Mouse (Mus musculus): Measurements from ENCODE around the gene Cstf1.

GRCm38 (mm10) chr2:172354761-172355160 is 15.7 kb upstream of the Cstf1 start:
- TF ChIP-seq POLR2A (IDR thresholded peaks at IDR 0.05; ENCODE audit: extremely low read depth, insufficient read depth, low read length) (no peak), CTCF (IDR thresholded peaks at IDR 0.05; ENCODE audit: low read depth, low read length) (no peak)

Data from liver, adult 2 months (tissue).